Mouse (Mus musculus): ENCODE measurements around the gene Retreg1.

Retreg1 gene

DNA sequence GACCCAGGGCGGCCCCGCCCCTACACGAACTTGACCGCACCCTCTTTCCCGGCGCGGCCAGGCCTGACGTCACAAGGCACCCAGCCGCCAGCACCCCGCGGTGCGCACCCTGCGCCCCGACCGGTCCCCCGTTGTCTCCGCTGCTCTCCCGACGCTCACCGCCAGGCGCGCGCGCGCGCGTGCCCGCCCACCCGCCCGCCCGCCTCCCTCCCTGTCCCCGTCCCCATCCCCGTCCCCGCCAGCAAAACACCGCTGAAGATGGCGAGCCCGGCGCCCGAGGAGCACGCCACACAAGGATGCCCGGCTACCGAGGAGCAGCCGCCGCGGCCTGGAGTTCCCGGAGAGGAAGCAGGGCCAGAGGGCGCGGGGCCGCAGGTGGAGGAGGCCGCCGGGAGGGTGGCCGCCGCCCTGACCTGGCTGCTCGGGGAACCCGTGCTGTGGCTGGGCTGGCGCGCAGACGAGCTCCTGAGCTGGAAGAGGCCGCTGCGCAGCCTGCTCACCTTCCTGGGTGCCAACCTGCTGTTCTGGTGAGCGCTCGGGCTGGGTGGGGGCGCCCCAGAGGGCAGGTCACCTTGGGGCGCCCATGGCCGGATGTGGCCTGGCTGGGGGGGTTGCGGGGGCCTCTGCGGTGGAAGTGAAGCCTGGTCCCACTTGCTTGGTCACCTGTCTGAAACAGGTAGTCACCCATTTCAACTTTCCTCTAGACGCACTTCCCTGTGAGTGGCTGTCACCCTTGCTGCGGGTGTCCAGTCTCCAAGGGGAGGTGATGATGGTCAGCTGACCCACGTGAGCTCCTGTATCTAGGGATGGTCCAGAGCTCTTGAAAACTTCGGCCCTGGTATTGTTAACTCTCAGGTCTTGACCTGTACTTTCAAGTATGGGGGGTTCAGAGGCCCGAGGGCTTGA is at the start of gene Retreg1:
Gene Retreg1 (plus strand): TSS at position 95 of the 906 bp plus-strand sequence.
- in situ Hi-C loops (cut with MboI; ENCODE audit: low sequenced_read_pairs), result no loop called here

DNA sequence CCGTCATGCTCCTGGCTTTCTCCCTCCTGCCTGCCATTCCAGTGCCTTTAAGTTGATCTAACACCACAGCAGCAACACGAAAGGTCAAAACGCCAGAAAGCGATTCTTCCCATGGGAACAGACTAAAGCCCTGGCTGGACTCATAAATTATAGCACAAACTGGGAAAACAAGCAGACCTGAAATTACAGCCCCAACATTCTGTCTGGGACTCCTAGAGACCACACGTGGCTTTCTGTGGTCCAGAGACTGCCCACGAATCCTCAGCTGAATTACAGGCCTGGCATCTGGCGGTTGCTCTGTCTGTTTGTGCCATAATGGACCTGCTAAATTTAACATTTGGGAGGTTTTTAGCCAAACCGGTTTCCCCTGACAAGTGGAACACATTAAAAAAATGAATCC is 48.9 kb upstream of the Retreg1 start:
- in situ Hi-C loops (cut with MboI; ENCODE audit: low sequenced_read_pairs), result no loop called here

DNA sequence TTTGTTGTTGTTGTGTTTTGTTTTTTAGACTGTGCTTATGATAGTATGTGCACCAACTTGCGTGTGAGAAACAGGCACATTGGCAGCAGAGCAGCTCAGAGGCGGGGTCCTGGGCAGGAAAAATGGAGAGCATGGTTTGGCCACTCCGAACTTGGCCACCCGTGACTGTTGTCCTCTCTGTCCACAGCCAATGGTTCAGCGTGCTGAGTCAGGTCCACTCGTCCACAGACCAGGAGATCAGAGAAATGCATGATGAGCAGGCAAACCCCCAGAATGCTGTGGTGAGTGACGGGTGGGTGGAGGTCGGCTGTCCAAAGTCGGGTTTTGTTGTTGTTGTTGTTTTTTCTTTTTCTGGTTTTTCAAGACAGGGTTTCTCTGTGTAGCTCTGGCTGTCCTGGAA is 47.5 kb upstream of the Retreg1 start:
- in situ Hi-C loops (cut with MboI; ENCODE audit: low sequenced_read_pairs), result no loop called here

DNA sequence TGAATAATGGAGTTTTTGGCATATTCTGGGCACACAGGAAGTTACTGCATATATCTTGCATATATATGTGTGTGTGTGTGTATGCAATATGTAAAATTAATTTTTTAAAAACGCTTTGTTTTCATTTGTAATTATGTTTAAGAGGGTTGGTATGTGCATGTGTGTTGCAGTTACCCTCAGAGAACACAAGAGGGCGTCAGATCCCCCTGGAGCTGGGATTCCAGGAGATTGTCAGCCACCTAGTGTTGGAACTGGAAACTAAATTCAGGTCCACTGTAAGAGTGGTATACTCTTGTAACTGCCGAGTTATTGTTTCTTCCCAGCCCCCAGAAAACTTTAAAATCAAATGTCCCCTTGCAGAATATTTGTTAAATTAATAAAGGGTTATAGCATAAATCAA is 46.6 kb upstream of the Retreg1 start:
- in situ Hi-C loops (cut with MboI; ENCODE audit: low sequenced_read_pairs), result no loop called here

DNA sequence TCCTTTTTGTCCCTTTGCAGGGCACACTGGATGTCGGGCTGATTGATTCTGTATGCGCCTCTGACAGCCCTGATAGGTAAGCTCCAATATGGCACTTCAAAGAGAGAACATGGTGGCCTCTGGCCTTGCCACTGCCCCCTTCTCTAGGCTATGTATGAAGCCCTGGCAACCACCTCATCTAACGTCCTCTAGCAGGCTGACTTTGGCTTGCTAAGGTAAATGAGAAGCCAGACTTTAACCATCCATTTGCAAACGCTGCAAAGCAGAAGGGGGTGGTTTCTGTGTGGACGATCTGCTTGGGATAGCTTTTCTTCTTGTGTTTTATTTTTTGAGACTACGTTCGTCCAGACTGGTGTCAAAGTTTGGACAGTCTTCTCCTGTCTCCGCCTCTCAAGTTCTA is 45.8 kb upstream of the Retreg1 start:
- in situ Hi-C loops (cut with MboI; ENCODE audit: low sequenced_read_pairs), result no loop called here

DNA sequence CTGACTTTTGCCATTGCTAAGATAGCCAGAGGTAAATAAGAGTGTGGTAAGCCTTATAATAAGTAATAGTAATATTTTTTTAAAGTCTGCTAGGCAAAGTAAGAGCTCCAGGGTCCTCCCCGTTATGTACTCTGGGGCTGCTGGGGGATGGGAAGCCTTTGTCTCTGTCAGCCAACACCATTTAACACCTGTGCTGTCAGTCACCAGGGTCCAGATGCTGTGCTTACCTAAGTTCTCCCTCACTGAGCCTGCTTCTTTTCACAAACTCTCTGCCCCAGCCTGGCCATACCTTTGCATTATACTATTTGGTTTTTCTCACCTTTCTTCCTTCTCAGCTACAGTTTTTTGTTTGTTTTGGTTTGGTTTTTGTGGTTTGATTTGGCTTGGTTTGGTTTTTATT is 45.1 kb upstream of the Retreg1 start:
- in situ Hi-C loops (cut with MboI; ENCODE audit: low sequenced_read_pairs), result no loop called here

DNA sequence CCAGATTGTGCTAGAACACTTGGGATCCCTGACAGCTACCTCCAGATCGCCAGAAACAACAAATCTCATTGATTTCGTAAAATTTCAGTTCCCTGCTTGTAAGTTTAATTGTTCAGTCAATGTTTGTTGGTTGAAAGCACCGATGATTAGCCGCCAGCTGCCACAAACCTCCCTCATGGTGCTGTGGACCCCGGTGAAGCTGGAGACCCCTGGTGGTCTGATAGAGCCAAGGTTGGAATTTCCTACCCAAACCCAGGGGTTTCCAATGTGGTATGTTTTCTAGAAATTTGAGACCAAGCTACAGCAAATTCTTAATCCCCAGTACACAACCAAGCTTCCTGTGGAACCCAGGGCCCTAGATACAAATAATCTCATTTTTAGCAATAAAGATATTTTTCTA is 41.3 kb upstream of the Retreg1 start:
- in situ Hi-C loops (cut with MboI; ENCODE audit: low sequenced_read_pairs), result loop anchor here (10.0 kb wide), 2 partner anchors 143 to 523 kb away; no protein-coding TSS in a partner anchor

DNA sequence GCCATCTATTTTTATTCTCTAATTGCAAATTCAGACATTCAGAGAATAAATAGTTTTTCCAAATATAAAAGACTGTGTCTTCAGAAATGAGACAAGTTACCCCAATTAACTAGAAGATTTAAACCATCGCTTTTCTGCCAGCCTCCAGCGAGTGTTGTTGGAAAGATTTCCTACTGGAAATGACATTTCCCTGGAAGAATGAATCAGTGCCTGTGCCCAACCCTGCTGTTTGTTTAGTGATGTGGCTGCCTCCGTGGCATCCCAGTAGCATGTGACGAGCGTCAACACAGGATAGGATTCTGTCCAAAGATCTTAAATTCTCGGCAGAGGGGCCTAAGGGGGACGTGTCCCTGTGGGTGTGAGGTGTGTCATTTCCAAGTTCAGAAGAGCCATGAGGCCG is 40.8 kb upstream of the Retreg1 start:
- in situ Hi-C loops (cut with MboI; ENCODE audit: low sequenced_read_pairs), result loop anchor here (10.0 kb wide), 2 partner anchors 143 to 523 kb away; no protein-coding TSS in a partner anchor

DNA sequence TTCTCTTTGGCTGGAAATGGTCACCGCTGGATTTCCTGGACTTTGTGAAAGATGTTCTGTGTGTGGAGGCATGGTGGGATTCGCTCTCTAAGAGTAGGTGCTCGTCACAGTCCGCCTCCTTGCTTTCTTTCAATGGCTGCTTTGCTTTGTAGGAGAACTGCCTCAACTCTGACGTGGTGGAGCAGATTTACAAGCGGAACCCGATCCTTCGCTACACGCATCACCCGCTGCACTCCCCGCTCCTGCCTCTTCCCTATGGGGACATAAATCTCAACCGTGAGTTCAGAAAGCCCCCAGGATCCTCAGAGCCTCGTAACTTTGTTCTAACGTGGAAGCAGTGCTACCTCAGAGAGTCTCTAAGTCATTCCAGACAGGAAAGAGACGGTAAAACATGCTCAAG is 39.9 kb upstream of the Retreg1 start:
- in situ Hi-C loops (cut with MboI; ENCODE audit: low sequenced_read_pairs), result loop anchor here (10.0 kb wide), 2 partner anchors 142 to 522 kb away; no protein-coding TSS in a partner anchor

DNA sequence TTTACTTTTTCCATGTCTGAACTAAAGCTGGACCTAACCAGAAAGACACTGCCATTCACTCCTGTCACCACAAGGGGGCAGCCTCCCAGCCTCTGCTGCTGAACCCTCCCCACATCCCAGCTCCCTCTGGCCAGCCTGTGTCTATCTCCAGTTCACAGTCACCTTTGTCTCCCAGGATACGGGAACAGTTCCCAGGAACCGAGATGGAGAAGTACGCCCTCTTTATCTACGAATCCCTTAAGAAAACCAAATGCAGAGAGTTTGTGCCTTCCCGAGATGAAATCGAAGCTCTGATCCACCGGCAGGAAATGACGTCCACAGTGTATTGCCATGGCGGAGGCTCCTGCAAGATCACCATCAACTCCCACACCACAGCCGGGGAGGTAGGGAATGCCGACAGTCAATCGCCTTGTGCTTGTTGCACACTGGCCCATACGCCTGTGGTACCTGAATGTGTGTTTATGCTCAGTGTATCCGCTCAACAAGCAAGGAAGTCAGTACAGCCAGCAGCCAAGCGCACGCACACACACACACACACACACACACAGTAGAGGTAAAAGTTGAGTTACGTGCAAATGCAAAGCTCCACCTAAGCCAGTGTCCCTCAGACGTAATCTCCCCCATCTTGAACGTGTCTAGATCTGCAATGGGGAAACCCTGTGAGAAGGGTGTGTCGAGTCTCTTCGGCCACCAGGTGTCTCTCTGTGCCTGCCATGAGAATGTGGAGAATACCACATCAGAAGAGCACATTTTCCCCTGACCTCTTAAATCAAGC is 37.5 kb upstream of the Retreg1 start:
- in situ Hi-C loops (cut with MboI; ENCODE audit: low sequenced_read_pairs), result loop anchor here (10.0 kb wide), 2 partner anchors 139 to 519 kb away; no protein-coding TSS in a partner anchor

DNA sequence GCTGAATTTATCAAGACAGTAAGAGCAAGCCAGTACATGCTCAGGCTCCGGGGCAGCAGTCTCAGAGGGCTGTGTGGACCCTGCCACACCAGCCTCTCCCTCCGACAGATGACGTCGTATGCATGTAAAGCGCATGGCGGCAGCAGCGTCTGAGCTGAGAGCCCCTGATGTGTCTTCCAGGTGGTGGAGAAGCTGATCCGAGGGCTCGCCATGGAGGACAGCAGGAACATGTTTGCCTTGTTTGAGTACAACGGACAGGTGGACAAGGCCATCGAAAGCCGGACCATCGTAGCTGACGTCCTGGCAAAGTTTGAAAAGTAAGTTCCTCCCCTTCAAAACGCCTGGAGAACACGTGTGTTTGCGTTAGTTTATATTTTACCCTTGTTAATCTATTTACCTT is 36.6 kb upstream of the Retreg1 start:
- in situ Hi-C loops (cut with MboI; ENCODE audit: low sequenced_read_pairs), result loop anchor here (10.0 kb wide), 2 partner anchors 138 to 518 kb away; no protein-coding TSS in a partner anchor

DNA sequence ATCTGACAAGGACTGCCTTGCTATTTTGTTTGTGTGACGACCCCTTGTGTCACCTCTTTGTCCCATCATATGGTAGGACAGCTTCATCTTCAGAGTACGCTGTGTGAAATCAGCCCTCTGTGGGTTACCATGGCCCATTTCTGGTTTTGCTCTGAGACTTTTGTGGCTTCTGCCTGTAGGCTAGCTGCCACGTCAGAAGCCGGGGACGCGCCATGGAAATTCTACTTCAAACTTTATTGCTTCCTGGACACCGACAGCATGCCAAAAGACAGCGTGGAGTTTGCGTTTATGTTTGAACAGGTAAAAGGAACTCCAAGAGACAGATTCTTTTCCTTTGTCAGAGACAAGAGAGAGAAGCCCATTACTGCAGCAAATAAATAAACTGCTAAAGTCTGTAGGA is 36.1 kb upstream of the Retreg1 start:
- in situ Hi-C loops (cut with MboI; ENCODE audit: low sequenced_read_pairs), result loop anchor here (10.0 kb wide), 2 partner anchors 138 to 518 kb away; no protein-coding TSS in a partner anchor

DNA sequence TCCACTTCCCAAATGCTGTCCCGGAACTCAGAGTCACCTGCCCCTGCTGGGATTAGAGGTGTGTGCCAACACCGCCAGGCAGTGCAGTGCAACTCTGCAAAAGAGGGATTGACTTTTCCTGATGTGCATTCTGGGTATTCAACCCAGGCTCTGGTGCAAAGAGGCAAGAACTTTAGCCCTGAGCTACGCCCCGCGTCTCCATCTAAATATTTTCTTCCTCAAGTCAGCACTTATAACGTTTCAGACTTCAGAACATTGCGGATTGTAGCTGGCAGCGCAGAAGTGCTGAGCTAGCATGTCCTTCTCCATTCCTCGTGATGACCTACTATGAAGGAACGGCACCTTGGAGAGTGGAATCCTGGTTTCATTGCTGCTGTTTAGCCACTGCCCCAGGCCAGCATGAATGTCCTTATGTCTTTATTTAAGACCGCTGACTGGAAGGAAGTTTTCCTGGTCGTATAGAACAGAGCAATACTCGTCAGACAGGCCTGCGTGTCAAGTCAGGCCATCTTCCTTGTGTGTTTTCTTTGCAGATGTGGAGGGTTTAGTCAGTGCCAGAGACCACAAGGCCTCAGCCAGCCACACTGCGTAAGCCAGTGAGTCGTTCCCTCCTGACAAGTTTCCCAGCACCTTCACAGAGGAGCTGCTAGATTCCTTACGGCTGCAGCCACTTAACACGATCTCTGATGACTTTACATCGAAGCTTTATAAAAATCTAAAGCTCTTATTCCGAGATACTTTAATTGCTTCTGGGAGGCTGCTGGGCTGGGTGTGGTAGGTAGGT is 34.1 kb upstream of the Retreg1 start:
- in situ Hi-C loops (cut with MboI; ENCODE audit: low sequenced_read_pairs), result loop anchor here (10.0 kb wide), 2 partner anchors 136 to 516 kb away; no protein-coding TSS in a partner anchor

DNA sequence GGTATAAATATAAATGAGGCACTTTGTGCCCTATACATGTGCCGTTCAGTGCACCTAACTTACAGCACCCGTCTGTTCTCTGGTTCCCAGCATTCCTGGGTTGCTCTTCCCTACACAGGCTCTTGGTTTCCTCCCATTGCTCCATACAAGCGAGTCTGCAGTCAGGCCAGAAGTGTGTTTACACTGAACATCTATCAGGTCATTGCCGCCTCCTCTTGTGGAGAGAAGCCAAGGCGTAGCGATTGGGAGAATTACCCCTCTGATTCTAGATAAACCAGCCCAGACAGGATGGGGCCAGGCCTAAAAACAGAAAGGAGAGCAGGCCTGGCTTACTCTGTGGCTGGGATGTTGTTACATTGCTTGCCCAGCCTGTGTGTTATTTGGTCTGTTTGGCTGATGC is 33.3 kb upstream of the Retreg1 start:
- in situ Hi-C loops (cut with MboI; ENCODE audit: low sequenced_read_pairs), result loop anchor here (10.0 kb wide), 2 partner anchors 135 to 515 kb away; no protein-coding TSS in a partner anchor

DNA sequence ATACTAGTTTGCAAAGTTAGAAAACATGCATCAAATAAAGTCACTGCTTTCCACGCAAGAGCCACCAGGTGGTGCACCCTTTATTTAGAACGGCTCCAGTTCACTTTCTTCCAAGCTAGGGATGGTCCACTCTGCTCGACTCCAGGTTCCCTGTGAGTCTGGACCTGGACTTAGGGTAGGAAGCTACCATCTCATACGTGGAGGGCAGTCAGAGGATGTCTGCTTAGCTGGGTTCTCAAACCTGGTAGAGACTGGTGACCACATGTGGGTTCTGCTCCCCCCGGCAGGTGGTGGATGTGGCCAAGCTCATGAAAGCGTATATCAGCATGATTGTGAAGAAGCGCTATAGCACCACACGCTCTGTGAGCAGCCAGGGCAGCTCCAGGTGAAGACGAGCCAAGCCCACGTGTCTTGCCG is 31.1 kb upstream of the Retreg1 start:
- in situ Hi-C loops (cut with MboI; ENCODE audit: low sequenced_read_pairs), result no loop called here

DNA sequence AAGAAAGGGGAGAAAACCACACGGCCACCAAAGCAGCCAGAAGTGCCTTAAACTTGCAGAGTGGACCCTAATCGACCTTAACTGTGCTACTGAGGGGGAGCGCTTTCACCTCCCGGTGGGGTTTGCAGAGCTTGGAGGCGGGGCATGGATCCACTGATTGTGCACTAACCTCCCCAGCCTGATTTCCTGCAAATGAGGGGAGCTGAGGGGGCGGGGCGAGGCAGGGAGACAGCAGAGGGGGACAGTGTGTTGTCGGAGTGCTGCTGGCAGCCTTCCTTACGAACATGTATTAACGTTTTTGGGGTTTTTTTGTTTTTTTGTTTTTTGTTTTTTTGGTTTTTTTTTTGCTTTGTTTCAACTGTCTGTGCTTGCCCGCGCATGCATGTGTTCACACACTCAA is 30.5 kb upstream of the Retreg1 start:
- in situ Hi-C loops (cut with MboI; ENCODE audit: low sequenced_read_pairs), result no loop called here

DNA sequence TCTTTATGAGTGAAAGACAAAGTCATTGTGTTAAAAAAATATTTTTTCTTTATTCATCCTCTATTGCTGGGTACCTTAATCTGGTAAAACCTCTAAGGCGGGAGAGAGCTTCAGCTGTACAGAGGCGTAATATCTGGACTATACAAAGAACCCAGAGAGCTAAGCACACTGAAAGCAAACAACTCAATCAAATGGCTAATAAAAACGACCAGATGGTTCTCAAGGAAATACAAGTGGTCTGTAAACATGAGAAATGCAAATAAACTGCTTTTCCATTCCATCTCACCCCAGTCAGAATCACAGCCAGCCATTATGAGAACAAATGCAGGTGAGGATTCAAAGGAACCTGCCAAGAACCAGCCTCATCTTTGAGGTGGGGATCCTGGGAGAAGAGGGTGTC is 28.4 kb upstream of the Retreg1 start:
- in situ Hi-C loops (cut with MboI; ENCODE audit: low sequenced_read_pairs), result no loop called here

DNA sequence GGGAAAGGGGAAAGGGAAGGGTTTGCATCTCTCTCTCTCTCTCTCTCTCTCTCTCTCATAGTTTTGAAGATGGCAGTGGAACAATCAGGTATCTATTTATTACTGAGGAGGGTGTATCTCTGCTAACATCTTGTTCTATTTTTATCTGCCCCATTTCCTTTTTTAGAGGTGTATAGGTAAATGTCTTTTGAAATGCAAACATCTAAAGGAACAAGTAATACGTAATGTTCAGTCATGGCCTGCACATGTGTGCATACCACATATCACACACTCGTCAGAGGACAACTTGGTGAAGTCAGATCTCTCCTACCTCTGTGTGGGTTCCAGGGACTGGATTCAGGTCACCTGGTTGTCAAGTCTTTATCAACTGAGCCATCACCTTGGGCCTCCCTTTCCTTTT is 25.8 kb upstream of the Retreg1 start:
- in situ Hi-C loops (cut with MboI; ENCODE audit: low sequenced_read_pairs), result no loop called here

DNA sequence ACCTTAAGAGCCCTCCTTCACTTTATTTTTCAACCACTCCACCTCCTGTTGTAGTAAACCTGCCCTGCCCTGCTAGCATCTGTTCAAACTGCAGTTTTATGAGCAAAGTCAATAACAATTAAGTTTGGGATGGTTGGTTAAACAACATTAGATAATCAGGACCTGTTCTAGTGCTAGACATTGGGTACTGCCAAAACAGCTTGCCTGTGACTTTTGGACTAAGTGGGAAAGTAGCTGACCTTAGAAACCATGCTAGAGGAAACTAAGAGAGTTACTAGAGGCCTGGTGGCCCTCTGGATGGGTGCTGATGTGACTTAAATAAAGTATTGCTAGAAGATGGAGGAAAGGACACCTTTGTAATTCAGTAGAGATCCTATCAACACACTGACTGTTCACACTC is 21.0 kb upstream of the Retreg1 start:
- in situ Hi-C loops (cut with MboI; ENCODE audit: low sequenced_read_pairs), result no loop called here

DNA sequence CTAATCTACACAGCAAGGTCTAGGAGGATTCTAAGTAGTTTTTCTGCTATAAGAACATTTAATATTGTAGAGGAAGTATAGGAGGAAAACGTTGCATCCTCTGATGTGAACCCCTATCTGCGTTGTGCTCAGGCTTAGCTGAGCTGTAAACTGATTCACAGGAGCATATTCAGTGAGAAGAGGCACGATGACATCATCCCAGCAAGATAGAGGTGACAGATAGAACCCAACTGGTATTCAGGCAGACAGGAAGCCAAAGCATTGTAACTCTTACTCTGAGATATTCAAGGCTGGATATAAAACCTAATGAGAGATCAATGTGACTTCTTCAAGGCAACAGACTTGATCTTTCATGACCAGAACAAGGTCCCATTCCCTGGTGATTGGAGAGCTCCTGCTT is 20.3 kb upstream of the Retreg1 start:
- in situ Hi-C loops (cut with MboI; ENCODE audit: low sequenced_read_pairs), result no loop called here

DNA sequence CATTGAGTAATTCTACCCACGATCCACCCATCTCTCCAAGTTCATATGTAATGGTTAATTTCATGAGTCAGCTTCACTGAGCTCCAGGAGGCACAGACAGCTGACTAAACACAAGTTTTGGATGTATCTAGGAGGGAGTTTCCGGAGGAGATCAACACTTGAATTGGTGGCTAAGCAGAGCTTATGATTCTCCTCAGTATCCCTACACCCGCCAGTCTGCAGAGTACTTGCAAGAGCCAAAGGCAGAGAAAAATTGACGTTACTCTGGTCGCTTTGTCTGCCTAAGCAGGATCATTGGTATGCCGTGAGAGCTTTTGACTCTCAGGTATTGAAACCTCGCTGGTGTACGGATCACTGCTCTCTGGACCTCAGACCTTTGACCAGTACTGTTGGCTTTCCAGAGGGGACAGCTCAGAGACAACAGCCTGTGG is 16.4 kb upstream of the Retreg1 start:
- in situ Hi-C loops (cut with MboI; ENCODE audit: low sequenced_read_pairs), result no loop called here
